Mouse (Mus musculus): ENCODE measurements at regions not wholly inside any gene's neighbourhood (a gene's known extent, or its start where the extent isn't known, plus 50 kb on each side); places are given as distances from the start of the nearest gene placed in this dataset.

GRCm38 (mm10) chr8:89982551-89982950, 365.6 kb downstream of the Tox3 start:
- no peak for TF ChIP-seq CTCF (IDR thresholded peaks at IDR 0.05; ENCODE audit: insufficient read depth, low read length)
- TF ChIP-seq POLR2A (IDR thresholded peaks at IDR 0.05; ENCODE audit: borderline replicate concordance, extremely low read depth, low read depth, low read length): no peak

All from lung, adult 2 months (tissue).